Mouse (Mus musculus) hindbrain, embryonic 14.5 days (tissue): ENCODE measurements around the gene Gm5105. TPM values are rescaled to one million over a fixed set of nuclear protein-coding genes. Genes with fewer than 3 reads are reported as not detected.

Source experiments
- ATAC-seq: fragments of 200-750 bp; cut with Nextera tagmentation; 2 replicates; pipeline ENCODE4 v1.8.0; 2017; ENCODE audit warnings: moderate number of reproducible peaks, mild to moderate bottlenecking, moderate TSS enrichment, moderate library complexity; ENCODE audit not compliant: low FRiP score
- DNase-seq: peaks from one replicate; pipeline ENCODE4 v3.0.0-alpha.2; 2015; ENCODE audit warnings: low spot score
- H3K27ac ChIP-seq: fragments of 300-500 bp; sonication (generic); 2 replicates; pipeline ENCODE4 v1.5.1; 2014; ENCODE audit warnings: mild to moderate bottlenecking, moderate library complexity
- H3K27me3 ChIP-seq: fragments of 300-500 bp; sonication (generic); 2 replicates; pipeline ENCODE4 v1.6.1; 2014; ENCODE audit warnings: mild to moderate bottlenecking, low read length, mixed read lengths; ENCODE audit not compliant: control insufficient read depth, insufficient read depth
- H3K36me3 ChIP-seq: fragments of 300-500 bp; sonication (generic); replicated peaks from 2 replicates; pipeline ENCODE4 v1.6.1; 2014; ENCODE audit not compliant: control insufficient read depth, insufficient read depth
- H3K4me1 ChIP-seq: fragments of 300-500 bp; sonication (generic); replicated peaks from 2 replicates; pipeline ENCODE4 v1.6.1; 2014; ENCODE audit warnings: antibody characterized with exemption, low read length, mixed read lengths; ENCODE audit not compliant: control insufficient read depth, insufficient read depth
- H3K4me2 ChIP-seq: fragments of 300-500 bp; sonication (generic); replicated peaks from 2 replicates; pipeline ENCODE4 v1.6.1; 2014; ENCODE audit warnings: mild to moderate bottlenecking, moderate library complexity
- H3K4me3 ChIP-seq: fragments of 300-500 bp; sonication (generic); replicated peaks from 2 replicates; pipeline ENCODE4 v1.5.1; 2014; ENCODE audit warnings: mild to moderate bottlenecking, low read length
- H3K9ac ChIP-seq: fragments of 300-500 bp; sonication (generic); 2 replicates; pipeline ENCODE4 v1.6.1; 2014
- H3K9me3 ChIP-seq: fragments of 300-500 bp; sonication (generic); 2 replicates; pipeline ENCODE4 v1.6.1; 2016; ENCODE audit warnings: low read length; ENCODE audit not compliant: control insufficient read depth
- WGBS: fragments of 180-500 bp; shearing (Covaris S2); extraction: QIAGEN DNeasy Blood & Tissue Kit; methylation state at CpG from one replicate; pipeline ENCODE4 v1.1.7; 2014; 5-methylcytosine and 5-hydroxymethylcytosine counted together
- polyA plus RNA-seq: library from polyadenylated mRNA; unstranded; fragments of >200 nt; fragmentation: Nextera tagmentation; extraction: Ambion mirVana; gene quantifications from 2 replicates; pipeline ENCODE4 v1.2.1, GENCODE M21; 2014

The Gm5105 gene
- polyA plus RNA-seq, 1 experiment from 2014 or later, result 0.29 TPM

DNA sequence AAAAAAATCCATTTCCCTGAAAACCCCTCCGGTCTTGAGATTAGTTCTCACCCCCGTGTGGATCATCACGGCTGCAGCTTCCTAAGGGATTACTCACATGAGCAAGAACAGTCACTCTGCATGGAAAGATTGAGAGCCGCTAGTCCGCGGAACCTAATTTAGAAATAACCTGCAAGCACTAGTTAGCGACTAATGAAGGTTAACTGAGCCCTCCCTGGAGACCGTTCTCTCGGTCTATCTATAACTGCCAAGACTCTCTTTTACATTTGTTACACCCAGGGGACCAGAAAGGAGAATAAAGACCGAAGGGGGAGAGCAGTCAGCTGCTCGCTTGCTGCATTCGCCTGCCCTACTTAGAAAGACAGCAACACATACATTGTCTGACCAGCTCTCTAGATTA lies 50.4 kb downstream of the Gm5105 start:
- Histone ChIP-seq H3K4me1 (0 out of 2 replicates have a peak, but pooled peaks cover 4% of the 10 kb centered on the region), H3K9me3 (peaks cover 11% of the 10 kb centered on the region; the same call in 1 of the 2 replicates), H3K27me3 (no peaks in the 10 kb centered on the region), H3K9ac (no peak overlapping the region), H3K4me2 (peak overlapping the region; percentile 42; the same call in 1 of the 2 replicates), H3K36me3 (no peaks in the 10 kb centered on the region), H3K4me3 (no peak overlapping the region), H3K27ac (peak overlapping the region; percentile 59)
- DNase-seq (peak; percentile 65), ATAC-seq (peak; percentile 73; the same call in 1 of the 2 replicates)
- WGBS, result 47% methylated on average over 12 of the region's 12 CpGs

DNA sequence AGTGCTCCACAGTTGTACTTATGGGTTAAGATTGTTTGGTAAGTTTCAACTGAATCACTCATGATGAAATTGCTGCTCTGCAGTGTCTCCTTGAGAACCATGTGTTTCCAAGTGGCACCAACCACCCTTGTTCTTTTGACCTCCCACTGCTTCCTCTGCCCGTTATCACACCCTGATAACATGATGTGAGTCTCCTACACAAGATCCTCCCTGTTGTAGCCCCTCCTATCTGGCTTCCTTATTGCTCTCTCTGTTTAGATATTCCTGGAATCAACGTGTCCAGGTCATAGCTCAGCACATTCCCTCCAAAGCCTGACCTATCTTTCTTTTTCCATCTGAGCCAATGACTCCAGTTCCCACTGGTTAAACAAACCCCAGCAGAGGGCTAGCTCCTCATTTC lies 52.5 kb downstream of the Gm5105 start:
- H3K36me3 ChIP-seq, result no peaks in the 10 kb centered on the region
- no peak for ATAC-seq
- no peaks in the 10 kb centered on the region for H3K27me3 ChIP-seq
- H3K4me1 ChIP-seq, result 0 out of 2 replicates have a peak, but pooled peaks cover 4% of the 10 kb centered on the region
- H3K4me3 ChIP-seq, result no peak overlapping the region
- no peak overlapping the region for H3K27ac ChIP-seq
- H3K4me2 ChIP-seq, result no peak overlapping the region
- H3K9me3 ChIP-seq, result peaks cover 11% of the 10 kb centered on the region; the same call in 1 of the 2 replicates
- DNase-seq, result no peak
- 85% methylated on average over 2 of the region's 2 CpGs for WGBS
- H3K9ac ChIP-seq, result no peak overlapping the region

DNA sequence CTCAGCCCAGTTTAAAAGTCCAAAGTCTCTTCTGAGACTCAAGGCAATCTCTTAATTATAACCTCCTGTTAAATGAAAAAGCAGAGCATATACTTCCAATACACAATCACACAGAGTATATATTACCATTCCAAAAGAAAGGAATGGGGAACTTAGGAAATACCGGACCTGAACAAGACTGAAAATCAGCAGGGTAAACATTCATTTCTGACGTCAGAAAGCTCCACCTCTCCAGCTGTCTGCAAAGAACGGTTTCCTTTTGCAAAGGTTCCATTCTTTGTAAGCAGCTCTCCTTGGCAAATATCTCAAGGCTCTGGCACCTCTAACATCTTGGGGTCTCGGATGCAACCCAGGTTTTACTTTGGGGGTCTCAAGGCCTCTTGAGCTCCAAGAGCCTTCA lies 54.8 kb downstream of the Gm5105 start:
- no peak for ATAC-seq
- no peak overlapping the region for H3K27ac ChIP-seq
- H3K36me3 ChIP-seq, result no peaks in the 10 kb centered on the region
- H3K4me1 ChIP-seq, result 0 out of 2 replicates have a peak, but pooled peaks cover 4% of the 10 kb centered on the region
- no peak for DNase-seq
- H3K9ac ChIP-seq, result no peak overlapping the region
- no peaks in the 10 kb centered on the region for H3K27me3 ChIP-seq
- no peak overlapping the region for H3K4me3 ChIP-seq
- H3K4me2 ChIP-seq, result no peak overlapping the region
- H3K9me3 ChIP-seq, result no peaks in the 10 kb centered on the region
- WGBS, result 72% methylated on average over 4 of the region's 4 CpGs

DNA sequence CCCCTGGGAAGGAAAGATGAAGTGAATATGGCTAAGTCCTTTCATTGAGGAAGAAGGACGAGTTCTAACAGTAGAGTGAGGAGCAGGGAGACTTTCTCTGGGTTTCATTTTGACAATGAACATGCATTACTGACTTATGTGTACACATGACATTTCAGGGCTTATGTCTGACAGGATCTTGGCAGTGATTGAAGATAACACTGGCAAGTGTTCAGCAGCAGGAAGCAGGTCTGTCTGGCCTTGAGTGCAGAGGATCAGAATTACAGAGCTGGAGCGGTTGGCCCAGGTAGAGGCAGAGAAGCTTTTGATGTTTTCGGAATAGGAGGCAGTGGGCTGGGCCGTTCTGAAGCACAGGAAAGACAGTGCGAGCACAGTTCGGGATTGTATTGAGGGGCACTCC lies 59.0 kb downstream of the Gm5105 start:
- H3K9ac ChIP-seq, result no peak overlapping the region
- 85% methylated on average over 6 of the region's 6 CpGs for WGBS
- H3K4me2 ChIP-seq, result no peak overlapping the region
- no peaks in the 10 kb centered on the region for H3K36me3 ChIP-seq
- no peak for DNase-seq
- H3K9me3 ChIP-seq, result 0 out of 2 replicates have a peak, but pooled peaks cover 4% of the 10 kb centered on the region
- no peaks in the 10 kb centered on the region for H3K4me1 ChIP-seq
- no peaks in the 10 kb centered on the region for H3K27me3 ChIP-seq
- ATAC-seq, result no peak
- H3K27ac ChIP-seq, result no peak overlapping the region
- H3K4me3 ChIP-seq, result no peak overlapping the region

DNA sequence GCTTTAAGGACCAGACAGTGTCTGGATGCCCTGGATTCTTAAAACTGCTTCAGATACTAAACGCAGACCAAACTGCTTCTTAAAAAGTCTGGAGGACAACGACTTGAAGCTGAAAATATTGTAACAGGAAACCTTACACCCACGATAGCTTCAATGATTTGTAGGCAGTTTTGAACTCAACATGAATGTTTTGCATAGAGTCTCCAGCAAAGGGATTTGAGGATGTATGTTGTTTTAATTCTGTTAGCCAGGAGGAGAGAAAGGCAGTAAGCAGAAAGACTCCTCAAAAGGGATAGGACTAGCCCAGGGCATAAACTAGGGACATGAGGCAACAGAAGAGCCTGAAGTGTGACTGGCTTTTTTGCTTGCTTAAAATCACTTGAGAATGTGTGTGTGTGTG lies 60.3 kb downstream of the Gm5105 start:
- H3K4me1 ChIP-seq, result no peaks in the 10 kb centered on the region
- H3K9ac ChIP-seq, result no peak overlapping the region
- no peaks in the 10 kb centered on the region for H3K36me3 ChIP-seq
- DNase-seq (no peak), ATAC-seq (no peak)
- no peak overlapping the region for H3K4me3 ChIP-seq
- WGBS, result 85% methylated on average over 3 of the region's 3 CpGs
- no peak overlapping the region for H3K4me2 ChIP-seq
- no peaks in the 10 kb centered on the region for H3K27me3 ChIP-seq
- H3K9me3 ChIP-seq, result 0 out of 2 replicates have a peak, but pooled peaks cover 4% of the 10 kb centered on the region
- H3K27ac ChIP-seq, result no peak overlapping the region

DNA sequence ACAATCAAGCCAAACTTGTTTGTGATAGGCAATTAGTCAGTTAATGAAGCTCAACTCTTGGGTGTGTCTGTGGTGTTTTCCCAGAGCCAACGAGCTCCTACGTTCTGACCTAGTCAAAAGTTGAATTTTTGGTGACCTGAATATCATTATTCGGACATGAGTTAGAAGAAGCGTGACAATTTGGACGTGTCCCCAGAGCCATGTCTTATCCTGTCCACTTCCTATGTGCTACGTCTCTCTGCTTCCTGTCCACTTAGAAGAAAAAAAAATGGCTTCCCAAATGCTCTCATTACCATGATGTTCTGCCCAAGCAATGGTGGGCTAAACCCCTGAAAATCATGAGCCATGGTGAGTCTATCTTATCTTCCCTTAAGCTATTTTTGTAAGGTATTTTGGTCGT lies 63.9 kb downstream of the Gm5105 start:
- H3K27ac ChIP-seq, result no peak overlapping the region
- DNase-seq (no peak), ATAC-seq (no peak)
- no peak overlapping the region for H3K9ac ChIP-seq
- no peaks in the 10 kb centered on the region for H3K27me3 ChIP-seq
- no peak overlapping the region for H3K4me3 ChIP-seq
- H3K36me3 ChIP-seq, result no peaks in the 10 kb centered on the region
- no peaks in the 10 kb centered on the region for H3K4me1 ChIP-seq
- H3K4me2 ChIP-seq, result no peak overlapping the region
- 90% methylated on average over 7 of the region's 7 CpGs for WGBS
- 0 out of 2 replicates have a peak, but pooled peaks cover 4% of the 10 kb centered on the region for H3K9me3 ChIP-seq

DNA sequence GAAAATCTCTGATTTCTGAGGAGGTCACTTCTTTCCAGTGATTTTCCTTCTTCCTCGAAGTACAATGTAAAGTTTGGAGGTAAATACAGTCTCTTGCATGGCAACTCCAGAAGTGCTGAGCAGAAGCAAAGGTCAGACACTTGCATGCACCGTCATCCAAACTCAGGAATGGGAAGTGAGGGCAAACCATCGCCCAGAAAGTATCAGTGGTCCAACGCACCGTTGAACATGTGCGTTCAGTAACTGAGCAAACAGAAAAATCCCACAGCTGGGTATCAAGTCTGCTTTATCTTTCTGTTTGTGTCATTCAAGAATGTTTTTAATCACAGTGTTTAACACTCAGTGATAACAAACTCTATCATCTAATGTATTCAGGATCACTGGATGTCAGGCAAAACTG lies 64.6 kb downstream of the Gm5105 start:
- no peaks in the 10 kb centered on the region for H3K27me3 ChIP-seq
- 0 out of 2 replicates have a peak, but pooled peaks cover 4% of the 10 kb centered on the region for H3K9me3 ChIP-seq
- no peak for DNase-seq
- no peak overlapping the region for H3K4me2 ChIP-seq
- 89% methylated on average over 6 of the region's 6 CpGs for WGBS
- H3K9ac ChIP-seq, result no peak overlapping the region
- no peak overlapping the region for H3K27ac ChIP-seq
- no peaks in the 10 kb centered on the region for H3K4me1 ChIP-seq
- H3K36me3 ChIP-seq, result no peaks in the 10 kb centered on the region
- H3K4me3 ChIP-seq, result no peak overlapping the region
- no peak for ATAC-seq

DNA sequence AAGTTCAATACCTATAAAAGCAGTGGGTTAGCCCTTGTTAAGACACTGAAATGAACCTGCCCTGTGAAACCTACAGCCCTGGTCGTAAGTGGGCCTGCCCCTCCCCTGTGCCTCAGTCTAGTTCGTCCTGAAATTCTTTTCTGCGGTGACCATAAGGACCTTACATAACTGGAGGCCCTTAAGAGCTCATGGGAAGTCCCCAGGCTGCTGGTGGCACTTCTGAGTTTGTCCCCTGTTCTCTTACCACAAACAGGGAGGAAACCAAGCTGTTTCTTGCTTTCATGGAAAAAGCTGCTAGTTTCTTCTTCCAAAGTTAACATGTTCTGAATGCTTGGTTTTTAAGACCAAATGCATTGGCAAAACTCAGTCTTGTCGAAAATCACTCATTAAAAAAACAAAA lies 65.3 kb downstream of the Gm5105 start:
- ATAC-seq (no peak), DNase-seq (no peak)
- 75% methylated on average over 4 of the region's 4 CpGs for WGBS
- Histone ChIP-seq H3K4me1 (no peaks in the 10 kb centered on the region), H3K27ac (no peak overlapping the region), H3K4me2 (no peak overlapping the region), H3K4me3 (no peak overlapping the region), H3K9me3 (0 out of 2 replicates have a peak, but pooled peaks cover 4% of the 10 kb centered on the region), H3K9ac (no peak overlapping the region), H3K27me3 (no peaks in the 10 kb centered on the region), H3K36me3 (no peaks in the 10 kb centered on the region)

DNA sequence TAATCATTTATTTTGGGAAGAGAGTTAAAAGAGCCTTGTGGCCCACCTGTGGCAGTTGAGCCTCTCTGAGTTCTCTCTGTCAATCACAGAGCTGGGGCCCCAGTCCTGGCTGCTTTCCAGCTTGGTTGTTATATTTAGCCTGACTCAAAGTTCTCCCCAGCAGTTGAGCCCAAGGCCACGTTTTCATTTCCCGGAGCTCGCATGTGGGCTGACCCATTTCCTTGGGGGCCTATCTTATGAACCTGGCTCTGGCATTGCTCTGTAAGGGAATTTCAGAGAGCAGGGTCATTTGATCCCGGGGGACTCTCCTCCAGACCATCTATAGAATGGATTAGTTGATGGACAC lies 66.5 kb downstream of the Gm5105 start:
- H3K27me3 ChIP-seq, result no peaks in the 10 kb centered on the region

More for the DNA sequence above, 66.5 kb downstream of the Gm5105 start:
- Histone ChIP-seq H3K4me2 (no peak overlapping the region), H3K36me3 (no peaks in the 10 kb centered on the region), H3K4me1 (no peaks in the 10 kb centered on the region), H3K9me3 (0 out of 2 replicates have a peak, but pooled peaks cover 4% of the 10 kb centered on the region), H3K4me3 (no peak overlapping the region), H3K9ac (no peak overlapping the region), H3K27ac (no peak overlapping the region)
- DNase-seq, result no peak
- 77% methylated on average over 4 of the region's 4 CpGs for WGBS
- no peak for ATAC-seq
